Mouse (Mus musculus) heart, embryonic 14.5 days (tissue): ENCODE measurements at regions not wholly inside any gene's neighbourhood (a gene's known extent, or its start where the extent isn't known, plus 50 kb on each side); places are given as distances from the start of the nearest gene placed in this dataset.

Experiments
- ATAC-seq: fragments of 200-750 bp; cut with Nextera tagmentation; 2 replicates; pipeline ENCODE4 v1.8.0; 2017; ENCODE audit warnings: low read depth, moderate TSS enrichment; ENCODE audit not compliant: insufficient number of reproducible peaks, insufficient read depth, low FRiP score
- H3K27ac ChIP-seq, 2 experiments: fragments of 200-500 bp in 1 of 2; fragments of 300-500 bp in 1 of 2; sonication (generic) in 1 of 2; replicated peaks in 1 of 2; 2 replicates each; pipeline ENCODE4 v1.5.1; 2012 to 2014; ENCODE audit warnings: low read depth in 2 of 2, low read length in 2 of 2, control low read depth in 1 of 2, mild to moderate bottlenecking in 1 of 2, mixed read lengths in 1 of 2; ENCODE audit not compliant: control insufficient read depth in 1 of 2, insufficient read depth in 1 of 2
- H3K27me3 ChIP-seq: fragments of 300-500 bp; sonication (generic); 2 replicates; pipeline ENCODE4 v1.6.1; 2014; ENCODE audit warnings: mild to moderate bottlenecking, low read length, control low read depth; ENCODE audit not compliant: control insufficient read depth, insufficient read depth
- H3K36me3 ChIP-seq: fragments of 300-500 bp; sonication (generic); 2 replicates; pipeline ENCODE4 v1.6.1; 2014; ENCODE audit warnings: mild to moderate bottlenecking, control low read depth, low read length, mixed read lengths; ENCODE audit not compliant: control insufficient read depth, insufficient read depth
- H3K4me1 ChIP-seq, 2 experiments: fragments of 200-500 bp in 1 of 2; fragments of 300-500 bp in 1 of 2; sonication (generic) in 1 of 2; 2 replicates each; pipeline ENCODE4 v1.6.1; 2012 to 2014; ENCODE audit warnings: low read length in 2 of 2, control low read depth in 1 of 2, mixed read lengths in 1 of 2; ENCODE audit not compliant: control insufficient read depth in 2 of 2, insufficient read depth in 2 of 2
- H3K4me2 ChIP-seq: fragments of 300-500 bp; sonication (generic); 2 replicates; pipeline ENCODE4 v1.6.1; 2014; ENCODE audit warnings: mild to moderate bottlenecking, low read length
- H3K4me3 ChIP-seq, 2 experiments: fragments of 200-500 bp in 1 of 2; fragments of 300-500 bp in 1 of 2; sonication (generic) in 1 of 2; 2 replicates each; pipeline ENCODE4 v1.5.1; 2012 to 2014; ENCODE audit warnings: low read length in 2 of 2, mild to moderate bottlenecking in 2 of 2, control low read depth in 1 of 2, low read depth in 1 of 2, moderate library complexity in 1 of 2; ENCODE audit not compliant: control insufficient read depth in 1 of 2, insufficient read depth in 1 of 2
- H3K9ac ChIP-seq: fragments of 300-500 bp; sonication (generic); 2 replicates; pipeline ENCODE4 v1.6.1; 2014; ENCODE audit warnings: mild to moderate bottlenecking, low read length
- H3K9me3 ChIP-seq: fragments of 300-500 bp; sonication (generic); 2 replicates; pipeline ENCODE4 v1.6.1; 2016; ENCODE audit warnings: low read length, control low read depth; ENCODE audit not compliant: control insufficient read depth
- WGBS: fragments of 180-500 bp; shearing (Covaris S2); extraction: QIAGEN DNeasy Blood & Tissue Kit; methylation state at CpG from one replicate; pipeline ENCODE4 v1.1.7; 2014; 5-methylcytosine and 5-hydroxymethylcytosine counted together

DNA sequence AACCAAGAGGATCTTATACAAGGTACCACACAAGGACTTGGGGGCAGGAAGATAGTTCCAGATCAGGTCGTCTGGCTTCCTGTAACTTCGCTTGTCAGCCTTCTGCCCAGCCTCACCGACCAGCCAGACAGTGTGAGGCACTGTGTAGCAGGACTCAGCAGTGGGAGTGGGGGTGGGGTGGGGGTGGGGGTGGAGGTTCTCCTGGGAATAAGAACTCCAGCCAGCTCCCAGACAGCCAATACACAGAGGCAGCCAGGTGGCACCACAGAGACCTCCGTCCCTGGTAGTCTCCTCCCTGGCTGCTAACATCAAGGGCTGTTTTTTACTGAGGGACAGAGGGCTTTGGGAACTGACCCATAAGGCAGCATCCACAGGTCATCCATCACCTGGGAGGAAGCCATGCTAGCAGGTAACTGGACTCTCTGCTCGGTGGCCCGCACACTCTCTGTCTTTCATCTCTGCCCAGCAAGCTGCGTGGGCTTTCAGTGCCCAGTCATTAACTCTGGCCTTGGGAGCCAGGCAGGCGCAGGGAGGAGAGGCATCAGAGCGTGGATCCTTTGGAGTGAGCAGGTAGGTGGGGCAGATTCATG lies 60.3 kb upstream of the Wnt4 start:
- Histone ChIP-seq H3K27ac (no peak overlapping the region), H3K9me3 (no peaks in the 10 kb centered on the region; the same call in 1 of the 2 replicates), H3K36me3 (no peaks in the 10 kb centered on the region), H3K4me2 (no peak overlapping the region), H3K4me3 (no peak overlapping the region), H3K4me1 (peaks cover 12 to 13% of the 10 kb centered on the region in 2 experiments; a peak in 3 of 4 replicates), H3K9ac (no peak overlapping the region), H3K27me3 (peaks cover 8% of the 10 kb centered on the region; the same call in 1 of the 2 replicates)
- 59% methylated on average over 9 of the region's 9 CpGs for WGBS
- no peak for ATAC-seq

DNA sequence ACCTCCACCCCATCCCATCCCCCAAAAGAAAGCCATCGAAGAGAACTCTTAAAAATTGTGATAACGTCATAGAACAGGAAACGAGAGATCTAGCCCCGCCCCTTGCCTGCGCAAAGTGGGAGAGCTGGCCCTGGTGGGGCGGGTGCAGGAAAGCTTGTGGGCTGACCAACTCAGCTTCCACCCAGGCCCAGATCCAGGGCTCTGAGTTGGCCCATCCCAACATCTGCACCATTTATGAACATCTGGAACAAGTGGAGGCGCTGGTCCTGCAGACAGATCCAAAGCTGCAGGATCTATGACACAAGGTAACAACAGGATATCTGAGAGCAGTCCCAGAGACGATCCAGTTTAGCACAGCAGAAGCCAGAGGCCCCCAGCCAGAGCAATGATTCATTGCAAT lies 62.7 kb upstream of the Wnt4 start:
- peaks cover 8% of the 10 kb centered on the region; the same call in 1 of the 2 replicates for H3K27me3 ChIP-seq
- no peak overlapping the region for H3K4me2 ChIP-seq
- no peaks in the 10 kb centered on the region for H3K9me3 ChIP-seq
- no peak for ATAC-seq
- H3K27ac ChIP-seq = no peak overlapping the region
- H3K4me3 ChIP-seq = no peak overlapping the region
- H3K36me3 ChIP-seq = no peaks in the 10 kb centered on the region
- no peak overlapping the region for H3K9ac ChIP-seq
- H3K4me1 ChIP-seq = peaks cover 17 to 21% of the 10 kb centered on the region in 2 experiments; a peak in 3 of 4 replicates
- 69% methylated on average over 8 of the region's 8 CpGs for WGBS

DNA sequence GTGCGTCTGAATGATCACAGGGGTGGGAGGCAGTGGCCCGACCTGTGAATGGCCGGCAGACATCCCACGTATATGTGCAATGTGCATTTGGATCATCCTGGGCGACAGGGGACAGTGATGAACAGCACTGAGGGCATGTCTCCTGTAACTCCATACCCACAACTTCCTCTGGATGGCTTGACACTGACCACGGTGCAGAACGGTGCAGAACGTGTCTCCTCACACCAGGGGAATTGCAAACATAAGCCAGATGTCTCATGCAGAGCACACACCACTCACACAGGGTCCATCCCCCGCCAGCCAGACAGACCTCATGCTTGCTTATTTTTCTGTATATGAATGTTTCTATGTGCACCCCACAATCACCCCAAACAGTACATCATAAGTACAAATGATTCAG lies 64.4 kb upstream of the Wnt4 start:
- Histone ChIP-seq H3K36me3 (no peaks in the 10 kb centered on the region), H3K9ac (no peak overlapping the region), H3K27me3 (peaks cover 8% of the 10 kb centered on the region; the same call in 1 of the 2 replicates), H3K4me2 (no peak overlapping the region), H3K4me1 (peaks cover 17 to 21% of the 10 kb centered on the region in 2 experiments; a peak in 3 of 4 replicates), H3K9me3 (no peaks in the 10 kb centered on the region), H3K27ac (no peak overlapping the region), H3K4me3 (no peak overlapping the region)
- no peak for ATAC-seq
- WGBS = 51% methylated on average over 9 of the region's 9 CpGs

DNA sequence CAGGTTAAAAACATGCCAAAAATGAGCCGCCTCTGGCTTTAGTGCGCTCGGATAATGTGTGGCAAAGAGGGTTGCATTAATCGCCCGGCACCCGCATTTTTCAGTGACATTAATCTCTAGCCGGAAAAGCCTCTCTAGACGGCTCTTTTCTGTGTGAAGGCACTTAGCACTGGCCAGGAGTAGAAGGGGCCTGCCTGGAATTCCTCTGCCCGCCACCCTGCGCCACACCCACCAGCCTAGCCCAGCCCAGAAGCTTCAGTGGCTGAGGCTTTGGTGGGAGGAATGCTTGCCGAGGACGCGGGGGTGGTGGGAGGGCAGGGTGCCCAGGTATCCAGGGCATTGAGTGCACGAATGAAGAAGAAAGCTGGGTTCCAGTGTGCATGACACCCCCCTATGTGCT lies 65.2 kb upstream of the Wnt4 start:
- no peaks in the 10 kb centered on the region for H3K9me3 ChIP-seq
- H3K4me2 ChIP-seq = peak overlapping the region; percentile 26
- H3K4me1 ChIP-seq = peaks cover 17 to 21% of the 10 kb centered on the region in 2 experiments; a peak in 3 of 4 replicates
- no peak overlapping the region for H3K27ac ChIP-seq
- no peak for ATAC-seq
- H3K27me3 ChIP-seq = peaks cover 8% of the 10 kb centered on the region; the same call in 1 of the 2 replicates
- no peak overlapping the region for H3K4me3 ChIP-seq
- no peak overlapping the region for H3K9ac ChIP-seq
- no peaks in the 10 kb centered on the region for H3K36me3 ChIP-seq
- WGBS = 22% methylated on average over 14 of the region's 14 CpGs

DNA sequence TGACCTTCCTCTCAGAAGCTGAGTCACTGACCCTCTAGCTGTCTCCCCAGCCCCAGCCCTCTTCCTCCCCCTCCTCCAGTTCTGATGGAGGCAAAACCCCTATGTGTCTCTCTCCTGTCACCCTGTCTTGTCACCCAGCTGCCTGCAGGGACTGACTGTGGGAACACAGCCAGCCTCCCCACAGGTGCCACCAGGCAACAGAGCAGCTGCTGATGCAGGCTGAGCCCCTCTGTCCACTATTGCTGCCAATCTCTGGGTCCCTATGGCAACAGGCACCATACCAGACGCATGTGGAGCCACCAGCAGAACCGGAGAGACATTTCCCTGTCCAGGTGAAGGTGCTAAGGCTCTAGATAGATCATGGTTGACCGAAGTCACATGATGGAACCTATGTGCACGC lies 66.0 kb upstream of the Wnt4 start:
- Histone ChIP-seq H3K36me3 (no peaks in the 10 kb centered on the region), H3K27me3 (peaks cover 8% of the 10 kb centered on the region; the same call in 1 of the 2 replicates), H3K4me2 (no peak overlapping the region), H3K27ac (no peak overlapping the region), H3K4me1 (peaks cover 17 to 21% of the 10 kb centered on the region in 2 experiments; a peak in 3 of 4 replicates), H3K9me3 (no peaks in the 10 kb centered on the region), H3K9ac (no peak overlapping the region), H3K4me3 (no peak overlapping the region)
- WGBS = 76% methylated on average over 4 of the region's 4 CpGs
- no peak for ATAC-seq

DNA sequence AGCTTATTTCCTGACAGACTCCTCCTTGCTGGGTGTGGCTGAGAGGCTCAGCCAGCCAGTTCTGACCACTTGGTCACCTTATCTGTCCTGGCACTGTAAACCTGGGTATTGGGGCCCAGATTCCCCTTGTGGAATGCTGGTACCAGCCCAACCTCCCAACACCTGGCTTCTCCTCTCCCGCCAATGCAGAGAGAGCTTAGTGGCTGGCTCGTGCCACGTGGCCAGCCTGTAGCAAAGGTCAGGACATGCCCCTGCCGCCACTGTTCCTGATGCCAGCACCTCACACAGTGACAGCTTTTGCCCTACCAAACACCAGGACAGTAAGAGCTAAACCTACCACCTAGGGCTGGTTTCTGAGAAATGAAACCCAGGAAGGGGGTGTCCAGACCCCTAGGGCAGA lies 66.8 kb upstream of the Wnt4 start:
- 87% methylated on average over 4 of the region's 4 CpGs for WGBS
- ATAC-seq = no peak
- H3K27ac ChIP-seq = no peak overlapping the region
- peaks cover 17 to 21% of the 10 kb centered on the region in 2 experiments; a peak in 3 of 4 replicates for H3K4me1 ChIP-seq
- no peaks in the 10 kb centered on the region for H3K36me3 ChIP-seq
- no peak overlapping the region for H3K9ac ChIP-seq
- H3K4me3 ChIP-seq = no peak overlapping the region
- H3K9me3 ChIP-seq = no peaks in the 10 kb centered on the region
- H3K27me3 ChIP-seq = peaks cover 8% of the 10 kb centered on the region; the same call in 1 of the 2 replicates
- H3K4me2 ChIP-seq = no peak overlapping the region

DNA sequence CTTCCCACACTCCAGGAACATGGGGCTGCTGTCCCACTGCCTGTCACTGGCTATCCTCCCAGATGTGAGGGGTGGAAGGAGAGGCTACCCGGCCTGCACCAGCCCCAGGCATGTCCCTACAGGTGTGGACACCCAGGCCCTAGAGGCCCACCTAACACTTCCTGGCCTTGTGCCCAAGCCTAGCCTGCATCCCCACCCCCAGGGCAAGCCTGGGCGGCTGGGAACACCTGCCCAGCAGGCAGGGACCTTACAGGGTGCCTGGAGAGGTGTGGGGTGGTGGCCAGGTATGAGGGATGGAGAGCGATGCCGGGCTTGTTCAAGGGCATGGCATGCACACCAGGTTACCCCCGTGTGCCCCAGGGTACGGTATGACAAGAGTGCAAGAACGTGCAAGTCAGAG lies 76.3 kb upstream of the Wnt4 start:
- 75% methylated on average over 7 of the region's 7 CpGs for WGBS
- H3K9ac ChIP-seq = no peak overlapping the region
- no peaks in the 10 kb centered on the region; a peak in 1 of 4 replicates for H3K4me1 ChIP-seq
- no peaks in the 10 kb centered on the region for H3K36me3 ChIP-seq
- H3K27ac ChIP-seq = no peak overlapping the region
- no peak for ATAC-seq
- H3K4me2 ChIP-seq = no peak overlapping the region
- no peak overlapping the region for H3K4me3 ChIP-seq
- H3K27me3 ChIP-seq = peaks cover 12% of the 10 kb centered on the region; the same call in 1 of the 2 replicates
- no peaks in the 10 kb centered on the region for H3K9me3 ChIP-seq

DNA sequence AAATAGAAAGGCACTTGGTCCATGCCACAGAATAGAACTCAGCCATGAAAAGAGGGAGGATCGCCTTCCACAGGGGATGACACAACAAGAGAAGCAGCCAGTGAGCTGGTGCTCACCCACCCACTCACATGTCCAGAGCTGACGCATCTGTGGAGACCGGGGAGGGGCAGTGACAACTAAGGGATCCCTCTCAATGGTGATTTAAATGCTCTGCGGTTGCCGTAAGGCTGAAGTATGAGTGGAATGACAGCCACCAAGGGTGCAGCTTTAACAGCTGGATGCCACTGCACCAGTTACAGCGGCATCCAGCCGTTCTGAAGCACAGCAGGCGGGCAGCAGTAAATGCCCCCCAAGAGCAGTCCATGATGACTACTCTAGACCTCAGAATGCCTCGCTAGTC lies 76.9 kb upstream of the Wnt4 start:
- Histone ChIP-seq H3K27ac (no peak overlapping the region), H3K4me2 (no peak overlapping the region), H3K27me3 (peaks cover 12% of the 10 kb centered on the region; the same call in 1 of the 2 replicates), H3K9ac (no peak overlapping the region), H3K4me3 (no peak overlapping the region), H3K9me3 (no peaks in the 10 kb centered on the region), H3K36me3 (no peaks in the 10 kb centered on the region), H3K4me1 (no peaks in the 10 kb centered on the region; a peak in 1 of 4 replicates)
- no peak for ATAC-seq
- WGBS = 48% methylated on average over 9 of the region's 9 CpGs
